Comparison of ENCODE assay signal across 22 mouse cellular contexts in genomic region chr4:83700190-83700589, GRCm38 (mm10).
"Had no signal": no experiment of that assay in that cellular context is flagged by ENCODE, and none has a peak within 500 bp of the region (broad histone marks: within the 10 kb centered on the region; RNA-seq: fewer than 3 reads in every experiment).

No protein-coding gene starts in this region.

- H3K9me3 ChIP-seq: kidney, embryonic 15.5 days; limb, embryonic 12.5 days; limb, embryonic 15.5 days; liver, embryonic 12.5 days; liver, embryonic 15.5 days; lung, embryonic 15.5 days; midbrain, embryonic 12.5 days; midbrain, embryonic 15.5 days; neural tube, embryonic 12.5 days; neural tube, embryonic 15.5 days; stomach, embryonic 15.5 days had no signal

- H3K27ac ChIP-seq: kidney, embryonic 15.5 days; left cerebral cortex, adult 2 months; limb, embryonic 12.5 days; limb, embryonic 15.5 days; liver, embryonic 12.5 days; liver, embryonic 15.5 days; lung, embryonic 15.5 days; macrophage; midbrain, embryonic 12.5 days; midbrain, embryonic 15.5 days; neural tube, embryonic 12.5 days; neural tube, embryonic 15.5 days; stomach, embryonic 15.5 days had no signal

- H3K4me2 ChIP-seq: kidney, embryonic 15.5 days; limb, embryonic 12.5 days; limb, embryonic 15.5 days; liver, embryonic 12.5 days; liver, embryonic 15.5 days; lung, embryonic 15.5 days; midbrain, embryonic 12.5 days; midbrain, embryonic 15.5 days; neural tube, embryonic 12.5 days; neural tube, embryonic 15.5 days; stomach, embryonic 15.5 days had no signal

- ATAC-seq: liver, embryonic 12.5 days; midbrain, embryonic 15.5 days had no signal

- H3K27me3 ChIP-seq: kidney, embryonic 15.5 days; limb, embryonic 12.5 days; limb, embryonic 15.5 days; liver, embryonic 12.5 days; liver, embryonic 15.5 days; lung, embryonic 15.5 days; midbrain, embryonic 12.5 days; midbrain, embryonic 15.5 days; neural tube, embryonic 12.5 days; neural tube, embryonic 15.5 days; stomach, embryonic 15.5 days had no signal

- H3K9ac ChIP-seq: kidney, embryonic 15.5 days; limb, embryonic 12.5 days; limb, embryonic 15.5 days; liver, embryonic 12.5 days; liver, embryonic 15.5 days; lung, embryonic 15.5 days; midbrain, embryonic 12.5 days; midbrain, embryonic 15.5 days; neural tube, embryonic 12.5 days; neural tube, embryonic 15.5 days; stomach, embryonic 15.5 days had no signal

- H3K36me3 ChIP-seq: kidney, embryonic 15.5 days; limb, embryonic 15.5 days; liver, embryonic 12.5 days; liver, embryonic 15.5 days; lung, embryonic 15.5 days; midbrain, embryonic 12.5 days; midbrain, embryonic 15.5 days; neural tube, embryonic 12.5 days; neural tube, embryonic 15.5 days; stomach, embryonic 15.5 days had no signal

- DNase-seq: kidney, adult 11 months; kidney, adult 8-10 months; kidney, postnatal 10 days; kidney, postnatal 36 days; layer of hippocampus, postnatal 36 days; right cerebral cortex, adult 18-20 months; right cerebral cortex, postnatal 14 days; spleen, adult 18-20 months; thymus, postnatal 36 days had no signal

- H3K4me1 ChIP-seq: kidney, embryonic 15.5 days; limb, embryonic 12.5 days; limb, embryonic 15.5 days; liver, embryonic 12.5 days; liver, embryonic 15.5 days; lung, embryonic 15.5 days; midbrain, embryonic 12.5 days; midbrain, embryonic 15.5 days; neural tube, embryonic 12.5 days; neural tube, embryonic 15.5 days; stomach, embryonic 15.5 days had no signal

- H3K4me3 ChIP-seq: kidney, embryonic 15.5 days; left cerebral cortex, adult 2 months; limb, embryonic 12.5 days; limb, embryonic 15.5 days; liver, embryonic 12.5 days; liver, embryonic 15.5 days; lung, embryonic 15.5 days; midbrain, embryonic 12.5 days; midbrain, embryonic 15.5 days; neural tube, embryonic 12.5 days; neural tube, embryonic 15.5 days; stomach, embryonic 15.5 days had no signal
